Mouse (Mus musculus): ENCODE measurements around the gene Zbtb20. TPM values are rescaled to one million over a fixed set of nuclear protein-coding genes. Genes with fewer than 3 reads are reported as not detected.

The Zbtb20 gene
- total RNA-seq, 2 experiments from 2014 or later, result 169 to 192 TPM

GRCm38 (mm10) chr16:43599707-43600106 lies 724.0 kb downstream of the Zbtb20 start:
- no peak for DNase-seq
- intact Hi-C loops (cut with DNase I), result loop anchor here (5.0 to 10.0 kb wide), 2 partner anchors 205 to 762 kb away; no protein-coding TSS in a partner anchor

GRCm38 (mm10) chr16:43602573-43602972 lies 726.9 kb downstream of the Zbtb20 start:
- DNase-seq, result no peak
- intact Hi-C loops (cut with DNase I), result no loop called here

GRCm38 (mm10) chr16:43603591-43604141 lies 728.0 kb downstream of the Zbtb20 start:
- no peak for DNase-seq
- intact Hi-C loops (cut with DNase I), result no loop called here

- DNase-seq, result no peak
- intact Hi-C loops (cut with DNase I), result no loop called here
Measured at GRCm38 (mm10) chr16:43604399-43605013, 728.8 kb downstream of the Zbtb20 start.

- DNase-seq, result no peak
- intact Hi-C loops (cut with DNase I), result no loop called here
Measured at GRCm38 (mm10) chr16:43607086-43607485, 731.4 kb downstream of the Zbtb20 start.

- DNase-seq, result no peak
- intact Hi-C loops (cut with DNase I), result no loop called here
Measured at GRCm38 (mm10) chr16:43608066-43608465, 732.4 kb downstream of the Zbtb20 start.

GRCm38 (mm10) chr16:43610375-43610774 lies 734.7 kb downstream of the Zbtb20 start:
- intact Hi-C loops (cut with DNase I), result no loop called here
- peak; percentile 37 to 50 for DNase-seq

- DNase-seq, result no peak
- intact Hi-C loops (cut with DNase I), result no loop called here
Measured at GRCm38 (mm10) chr16:43616348-43616747, 740.7 kb downstream of the Zbtb20 start.

- intact Hi-C loops (cut with DNase I), result no loop called here
- no peak for DNase-seq
Measured at GRCm38 (mm10) chr16:43617346-43617745, 741.7 kb downstream of the Zbtb20 start.

- intact Hi-C loops (cut with DNase I), result no loop called here
- DNase-seq, result no peak
Measured at GRCm38 (mm10) chr16:43618286-43618685, 742.6 kb downstream of the Zbtb20 start.

GRCm38 (mm10) chr16:43619277-43619676 lies 743.6 kb downstream of the Zbtb20 start:
- intact Hi-C loops (cut with DNase I), result no loop called here
- DNase-seq, result peak; percentile 10 to 25

GRCm38 (mm10) chr16:43620359-43620758 lies 744.7 kb downstream of the Zbtb20 start:
- DNase-seq, result no peak
- intact Hi-C loops (cut with DNase I), result no loop called here

GRCm38 (mm10) chr16:43623315-43624000 lies 747.8 kb downstream of the Zbtb20 start:
- no peak for DNase-seq
- intact Hi-C loops (cut with DNase I), result no loop called here

- intact Hi-C loops (cut with DNase I), result no loop called here
- no peak for DNase-seq
Measured at GRCm38 (mm10) chr16:43624876-43625275, 749.2 kb downstream of the Zbtb20 start.

GRCm38 (mm10) chr16:43625289-43625688 lies 749.6 kb downstream of the Zbtb20 start:
- intact Hi-C loops (cut with DNase I), result no loop called here
- peak in 1 of 2 experiments; percentile 21 for DNase-seq

- intact Hi-C loops (cut with DNase I), result no loop called here
- DNase-seq, result no peak
Measured at GRCm38 (mm10) chr16:43625956-43626355, 750.3 kb downstream of the Zbtb20 start.

GRCm38 (mm10) chr16:43628662-43629061 lies 753.0 kb downstream of the Zbtb20 start:
- intact Hi-C loops (cut with DNase I), result no loop called here

GRCm38 (mm10) chr16:43631758-43632157 lies 756.1 kb downstream of the Zbtb20 start:
- DNase-seq, result no peak
- intact Hi-C loops (cut with DNase I), result no loop called here

More at GRCm38 (mm10) chr16:43628662-43629061, 753.0 kb downstream of the Zbtb20 start:
- DNase-seq, result no peak

- intact Hi-C loops (cut with DNase I), result no loop called here
- no peak for DNase-seq
Measured at GRCm38 (mm10) chr16:43634037-43634436, 758.4 kb downstream of the Zbtb20 start.

GRCm38 (mm10) chr16:43637241-43637640 lies 761.6 kb downstream of the Zbtb20 start:
- intact Hi-C loops (cut with DNase I), result no loop called here
- no peak for DNase-seq

- intact Hi-C loops (cut with DNase I), result no loop called here
- peak; percentile 9 to 36 for DNase-seq
Measured at GRCm38 (mm10) chr16:43638406-43639049, 762.8 kb downstream of the Zbtb20 start.

Data from heart, postnatal 14 days (tissue).